Mouse (Mus musculus): ENCODE results near the gene Gm3460. TPM values are rescaled to one million over a fixed set of nuclear protein-coding genes. Genes with fewer than 3 reads are reported as not detected.

Gm3460 gene
- not detected for polyA plus RNA-seq (2012; fragmentation: generic; extraction: Trizol)

GRCm38 (mm10) chr14:6622318-6622717 is at the start of gene Gm3460:
TSS of gene Gm3460 (minus strand) at chr14:6622418.

GRCm38 (mm10) chr14:6590513-6590912 is 31.7 kb downstream of the Gm3460 start, which contains the start of gene Gm3629:
TSS of gene Gm3629 (minus strand) at chr14:6590613.

Other genes with a start within 250 kb of the Gm3460 start
- not detected for gene Gm16440, start 232.1 kb downstream of the Gm3460 start, polyA plus RNA-seq (2012; fragmentation: generic; extraction: Trizol)
- not detected for gene Gm3591, start 209.9 kb downstream of the Gm3460 start, polyA plus RNA-seq (2012; fragmentation: generic; extraction: Trizol)
- not detected for gene Gm3594, start 177.8 kb downstream of the Gm3460 start, polyA plus RNA-seq (2012; fragmentation: generic; extraction: Trizol)
- gene Gm8356, start 85.1 kb downstream of the Gm3460 start, polyA plus RNA-seq (2012; fragmentation: generic; extraction: Trizol) = not detected
- gene Gm3629, start 31.8 kb downstream of the Gm3460 start, polyA plus RNA-seq (2012; fragmentation: generic; extraction: Trizol) = not detected
- gene Gm10251, start 61.8 kb upstream of the Gm3460 start, polyA plus RNA-seq (2012; fragmentation: generic; extraction: Trizol) = not detected
- not detected for gene Gm8050, start 97.8 kb upstream of the Gm3460 start, polyA plus RNA-seq (2012; fragmentation: generic; extraction: Trizol)
- gene Gm3636, start 119.9 kb upstream of the Gm3460 start, polyA plus RNA-seq (2012; fragmentation: generic; extraction: Trizol) = under 1 TPM; 0.01 to 0.41 TPM
- not detected for gene Gm8362, start 152.0 kb upstream of the Gm3460 start, polyA plus RNA-seq (2012; fragmentation: generic; extraction: Trizol)
- not detected for gene Gm3642, start 217.9 kb upstream of the Gm3460 start, polyA plus RNA-seq (2012; fragmentation: generic; extraction: Trizol)